Mouse (Mus musculus): ENCODE measurements at regions not wholly inside any gene's neighbourhood (a gene's known extent, or its start where the extent isn't known, plus 50 kb on each side); places are given as distances from the start of the nearest gene placed in this dataset.

GRCm38 (mm10) chr9:115545178-115545577 lies 235.0 kb upstream of the Stt3b start:
- DNase-seq (ENCODE audit: low spot score) = no peak

DNA sequence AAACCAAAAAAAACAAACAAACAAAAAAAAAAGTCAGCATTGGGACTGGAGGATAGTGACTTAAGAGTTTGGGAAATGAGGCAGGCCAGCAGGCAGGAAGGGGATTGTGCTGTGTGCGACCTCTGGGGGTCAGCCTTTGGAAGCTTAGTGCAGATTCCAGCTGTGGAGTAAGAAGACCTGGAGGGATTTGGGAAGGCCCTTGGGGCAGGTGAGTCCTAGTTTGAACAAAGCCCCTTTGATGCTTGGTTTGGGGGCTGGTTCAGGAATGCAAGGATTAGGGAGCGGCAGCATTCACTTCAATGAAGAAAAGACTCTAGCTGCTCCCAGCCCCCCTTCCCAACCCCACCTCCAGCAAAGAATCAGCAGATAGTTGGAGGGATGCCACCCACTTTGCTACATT lies 235.6 kb upstream of the Stt3b start:
- no peak for DNase-seq (ENCODE audit: low spot score)

DNA sequence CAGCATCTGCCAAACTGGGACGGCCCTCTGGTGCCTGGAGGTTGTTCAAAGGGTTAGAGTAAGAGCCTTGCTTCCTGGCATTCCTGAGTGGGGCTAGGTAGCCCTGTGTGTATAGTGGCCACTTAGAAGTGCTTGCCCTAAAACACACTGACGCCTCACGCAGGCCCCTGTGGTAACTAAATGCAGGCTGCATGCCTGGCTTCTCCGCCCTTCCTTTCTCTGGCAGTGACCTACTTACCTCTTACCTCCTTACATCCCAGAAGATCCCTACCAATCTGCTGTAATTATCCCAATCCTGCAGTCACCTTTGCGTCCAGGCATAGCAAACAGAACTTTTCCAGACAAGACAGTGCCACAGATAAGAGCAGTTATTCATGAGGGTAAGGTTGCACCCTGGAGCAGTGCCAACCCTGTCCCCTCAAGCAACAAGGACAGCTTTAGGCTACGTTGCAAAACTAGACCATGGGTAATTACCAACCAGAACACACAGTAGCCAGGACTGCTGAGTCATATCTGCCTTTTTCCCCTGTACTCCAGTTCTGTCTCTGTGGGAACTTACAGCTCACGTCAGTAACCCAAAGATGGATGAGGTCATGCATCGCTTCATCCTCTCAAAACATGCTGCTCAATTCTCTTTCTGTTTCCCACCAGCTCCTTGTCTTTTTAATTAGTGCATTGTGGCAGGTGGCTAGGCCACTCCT lies 237.6 kb upstream of the Stt3b start:
- DNase-seq (ENCODE audit: low spot score) = no peak

DNA sequence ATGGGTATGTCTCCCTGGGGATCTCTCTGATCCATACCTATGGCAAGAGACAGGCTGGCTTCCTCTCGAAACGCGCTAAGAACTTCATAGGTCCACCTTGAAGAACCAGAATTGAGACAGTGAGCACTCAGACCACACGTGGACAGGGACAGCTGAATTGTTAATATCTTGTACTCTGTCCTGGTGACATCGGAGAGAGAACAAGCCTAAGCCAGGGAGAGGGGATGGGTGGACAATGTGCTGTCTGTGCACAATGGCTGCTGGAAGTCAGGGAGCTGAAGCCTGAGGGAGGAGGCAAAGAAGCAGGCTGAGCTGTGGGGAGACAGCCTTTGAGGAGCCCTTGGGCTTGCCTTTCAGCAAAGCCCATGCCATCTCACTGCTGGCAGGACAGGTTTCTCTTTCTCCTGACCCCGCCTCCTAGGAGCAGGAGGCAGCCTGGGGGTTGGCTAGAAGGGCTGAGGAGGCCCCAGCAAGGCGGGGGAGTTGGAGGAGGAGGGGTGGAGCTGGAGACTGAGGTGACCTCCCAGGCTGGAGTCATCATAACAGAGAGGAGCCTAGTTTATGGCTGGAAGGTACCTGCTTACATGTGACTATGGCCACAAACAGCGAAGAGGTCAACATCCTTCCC lies 238.6 kb upstream of the Stt3b start:
- no peak for DNase-seq (ENCODE audit: low spot score)

GRCm38 (mm10) chr9:115551080-115551479 lies 240.9 kb upstream of the Stt3b start:
- peak; percentile 17 for DNase-seq (ENCODE audit: low spot score)

DNA sequence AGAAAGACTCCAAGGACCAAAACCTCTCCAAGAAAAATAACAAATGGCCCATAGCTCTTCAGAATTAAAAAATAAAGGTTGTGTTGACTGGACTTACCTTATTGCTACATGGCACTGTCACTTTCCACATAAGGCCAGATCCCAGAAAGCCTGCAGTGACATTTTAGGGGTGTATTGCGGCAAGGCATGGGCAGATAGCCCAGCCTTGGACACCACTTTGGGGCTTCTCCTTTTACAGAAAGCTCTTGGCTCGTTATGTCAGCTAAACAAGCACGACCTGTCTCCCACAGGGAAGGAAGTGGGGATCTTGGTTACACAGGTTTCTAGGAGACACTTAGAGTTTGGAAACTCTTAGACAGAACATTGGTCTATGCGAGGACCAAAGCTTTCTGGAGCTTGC lies 241.3 kb upstream of the Stt3b start:
- no peak for DNase-seq (ENCODE audit: low spot score)

DNA sequence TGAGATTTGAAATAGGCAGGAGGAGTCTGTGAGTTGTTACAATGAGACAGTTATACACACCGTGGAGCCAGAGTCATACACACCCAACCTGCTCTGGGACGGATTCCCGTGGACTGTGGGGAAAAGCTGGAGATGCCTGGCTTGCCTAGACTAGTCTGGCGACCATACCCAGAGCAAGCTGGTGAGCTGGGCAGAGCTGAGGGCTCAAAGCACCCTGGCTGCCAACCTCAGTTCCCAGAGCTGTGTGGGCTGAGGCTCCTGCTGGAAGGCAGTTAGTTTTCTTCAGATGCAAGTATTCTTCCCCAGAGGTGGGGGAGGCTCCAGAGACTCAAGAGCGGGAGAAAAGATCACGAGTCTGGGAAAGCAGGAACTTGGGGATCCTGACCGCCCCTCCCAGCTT lies 247.9 kb upstream of the Stt3b start:
- no peak for DNase-seq (ENCODE audit: low spot score)

DNA sequence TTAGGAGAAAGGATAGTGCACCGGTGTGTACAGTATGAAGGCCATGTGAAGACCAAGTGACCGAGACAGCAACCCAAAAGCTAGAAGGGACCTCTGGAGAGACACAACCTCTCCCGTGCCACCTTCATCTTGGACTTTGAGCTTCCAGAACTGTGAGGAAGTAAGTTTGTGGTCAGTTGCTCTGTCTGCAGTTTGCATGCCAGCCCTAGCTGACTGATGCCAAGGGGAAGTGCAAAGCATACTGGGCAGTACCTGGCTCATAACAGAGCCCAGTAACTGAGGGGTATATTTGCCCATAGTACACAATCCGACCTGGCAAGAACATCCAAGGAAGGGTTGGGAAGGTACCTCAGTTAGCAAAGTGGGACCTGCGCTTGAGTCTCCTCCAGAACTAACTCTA lies 249.3 kb upstream of the Stt3b start:
- DNase-seq (ENCODE audit: low spot score) = no peak

DNA sequence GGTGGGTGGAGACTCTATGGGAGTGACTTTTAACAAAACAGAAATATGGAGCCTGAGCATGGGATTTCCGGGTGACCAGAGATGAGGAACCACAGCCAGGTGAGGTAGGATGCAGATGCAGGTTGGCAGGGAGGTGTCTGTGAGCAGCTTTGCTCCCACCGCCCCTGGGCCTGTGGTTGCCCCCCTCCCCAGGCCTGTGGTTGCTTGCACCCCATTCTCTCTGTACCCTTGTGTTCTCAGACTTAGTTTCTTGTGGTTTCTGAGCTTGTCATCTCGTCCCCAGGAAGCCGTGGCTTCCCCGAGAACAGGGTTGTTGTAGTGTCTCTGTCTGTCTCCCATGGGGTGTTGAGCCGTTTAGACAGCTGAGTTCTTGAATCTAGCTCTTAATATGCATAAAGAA lies 251.0 kb upstream of the Stt3b start:
- DNase-seq (ENCODE audit: low spot score) = peak; percentile 90

- DNase-seq (ENCODE audit: low spot score) = no peak
Observed at GRCm38 (mm10) chr9:115562783-115563182, 252.6 kb upstream of the Stt3b start.

DNA sequence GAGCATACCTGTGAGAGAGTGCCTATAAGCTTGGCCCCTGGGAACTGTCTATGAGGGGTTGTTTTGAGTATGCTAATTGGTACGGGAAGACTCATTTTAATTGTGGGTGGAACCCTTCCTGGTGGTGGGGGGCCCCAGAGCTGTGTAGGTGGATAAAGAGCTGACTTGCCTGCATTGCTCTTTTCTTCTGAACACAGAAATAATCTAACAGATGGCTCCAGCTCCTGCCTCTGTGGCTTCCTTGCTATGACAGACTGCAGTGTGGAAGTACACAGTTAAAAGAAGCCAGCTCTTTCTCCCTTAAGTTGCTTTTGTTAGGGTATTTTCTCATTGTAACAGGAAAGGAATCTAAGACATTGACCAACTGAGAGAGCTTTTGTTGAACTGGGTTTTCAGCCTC lies 254.1 kb upstream of the Stt3b start:
- DNase-seq (ENCODE audit: low spot score) = no peak

DNA sequence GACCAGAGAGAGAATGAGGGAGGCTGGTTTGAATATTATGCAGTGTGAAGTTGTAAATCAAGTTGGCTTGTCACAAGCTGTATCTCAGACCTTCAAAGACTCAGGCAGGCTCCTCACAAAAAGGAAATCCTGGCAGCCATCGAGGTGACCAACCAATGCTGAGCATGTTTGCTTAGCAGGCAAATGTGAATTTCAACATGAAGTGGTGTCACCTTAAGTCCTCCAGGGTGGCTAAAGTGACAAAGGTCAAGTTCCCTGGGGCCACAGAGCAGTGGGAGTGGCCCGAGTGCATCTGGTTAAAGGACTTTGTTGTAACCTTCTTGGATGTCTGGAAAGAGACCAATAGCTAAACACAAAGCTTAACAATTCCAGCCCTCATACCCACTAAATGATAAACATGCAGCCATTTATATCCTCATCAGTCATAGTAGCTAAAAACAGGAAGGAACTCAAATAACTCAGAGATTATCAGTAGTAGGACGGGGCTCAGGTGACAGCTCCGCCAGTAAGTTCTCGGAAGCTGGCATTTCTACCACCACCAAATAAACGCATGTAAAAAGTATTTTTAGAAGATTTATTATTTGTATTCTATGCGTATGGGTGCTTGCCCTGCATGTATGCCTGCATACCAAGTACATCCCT lies 258.6 kb upstream of the Stt3b start:
- no peak for DNase-seq (ENCODE audit: low spot score)

- DNase-seq (ENCODE audit: low spot score) = no peak
Observed at GRCm38 (mm10) chr9:115570998-115571397, 260.8 kb upstream of the Stt3b start.

GRCm38 (mm10) chr9:115581116-115581515 lies 270.9 kb upstream of the Stt3b start:
- no peak for DNase-seq (ENCODE audit: low spot score)

DNA sequence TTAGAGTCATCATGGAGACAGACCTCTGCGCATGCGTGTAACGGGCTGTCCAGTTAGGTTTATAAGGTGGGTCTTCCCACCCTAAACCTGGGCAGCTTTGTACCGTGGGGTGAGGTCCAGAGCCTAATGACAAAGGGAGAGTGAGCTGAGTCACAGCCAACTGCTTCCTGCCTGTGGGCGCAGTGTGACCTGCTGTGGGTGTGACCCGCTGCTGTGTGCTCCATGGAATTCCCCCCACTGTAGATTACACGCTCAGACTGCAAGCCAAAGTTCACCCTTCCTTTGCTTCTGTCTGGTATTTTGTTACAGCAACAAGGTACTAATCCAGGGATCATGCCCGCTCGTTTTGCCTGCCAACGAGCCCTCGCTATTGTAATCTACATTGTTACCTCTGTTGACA lies 273.3 kb upstream of the Stt3b start:
- no peak for DNase-seq (ENCODE audit: low spot score)

- DNase-seq (ENCODE audit: low spot score) = no peak
Observed at GRCm38 (mm10) chr9:115584874-115585273, 274.7 kb upstream of the Stt3b start.

DNA sequence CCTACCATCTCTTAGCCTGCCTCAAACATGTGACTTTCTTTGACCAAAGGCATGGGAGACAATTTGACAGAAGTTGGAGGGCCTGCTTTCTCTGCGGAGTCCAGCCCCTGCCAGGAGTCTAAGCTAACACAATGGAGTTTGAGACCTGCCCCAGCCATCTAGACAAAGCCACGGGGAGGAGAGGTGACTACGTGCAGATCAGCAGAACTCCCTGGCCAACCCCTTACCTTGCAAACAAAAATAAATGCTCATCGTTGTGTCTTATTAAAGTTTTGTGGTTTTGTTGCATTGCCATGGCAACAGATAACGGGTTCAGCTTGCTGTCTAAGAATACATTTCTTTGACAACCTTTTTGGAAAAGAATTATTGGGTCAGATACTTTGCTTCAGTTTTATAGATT lies 282.2 kb upstream of the Stt3b start:
- no peak for DNase-seq (ENCODE audit: low spot score)

DNA sequence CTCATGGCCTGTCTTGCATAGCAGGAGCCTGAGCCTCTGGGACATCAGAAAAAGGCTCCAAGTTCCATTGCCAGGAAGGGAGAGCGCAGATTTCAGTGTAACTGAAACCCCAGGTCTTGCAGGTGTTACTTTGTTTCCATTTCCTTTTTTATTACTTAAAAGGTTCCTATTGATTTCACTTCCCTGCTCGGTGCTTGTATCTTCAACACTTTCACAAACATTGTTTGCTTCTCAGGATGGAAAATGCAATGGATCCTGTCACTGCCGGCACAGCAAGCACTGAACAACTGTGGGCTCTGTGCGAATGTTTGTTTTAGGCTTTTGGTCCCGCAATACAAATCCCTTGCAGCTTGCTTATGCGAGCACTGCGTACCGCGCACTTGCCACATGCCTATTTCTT lies 290.0 kb upstream of the Stt3b start:
- DNase-seq (ENCODE audit: low spot score) = no peak

- DNase-seq (ENCODE audit: low spot score) = no peak
Observed at GRCm38 (mm10) chr9:115600826-115601225, 290.6 kb upstream of the Stt3b start.

DNA sequence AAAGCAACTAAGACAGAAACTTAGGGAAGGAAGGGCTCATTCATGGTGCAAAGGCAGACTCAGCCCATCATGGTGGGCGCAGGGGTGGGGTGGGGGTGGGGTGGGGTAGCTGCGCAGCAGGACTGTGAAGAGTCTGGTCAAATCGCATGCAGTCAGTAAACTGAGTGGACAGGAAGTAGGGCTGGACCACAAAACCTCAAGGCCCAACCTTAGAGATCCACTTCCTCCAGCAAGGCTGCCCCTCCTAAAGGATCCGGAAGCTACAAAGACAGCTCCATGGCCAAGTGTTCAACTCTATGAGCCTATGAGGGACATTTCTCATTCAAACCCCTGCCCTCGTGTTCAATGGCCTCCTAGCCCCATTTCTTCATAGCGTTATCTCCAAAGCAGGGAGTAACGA lies 292.6 kb upstream of the Stt3b start:
- DNase-seq (ENCODE audit: low spot score) = no peak

- no peak for DNase-seq (ENCODE audit: low spot score)
Observed at GRCm38 (mm10) chr9:115604450-115604849, 294.2 kb upstream of the Stt3b start.

DNA sequence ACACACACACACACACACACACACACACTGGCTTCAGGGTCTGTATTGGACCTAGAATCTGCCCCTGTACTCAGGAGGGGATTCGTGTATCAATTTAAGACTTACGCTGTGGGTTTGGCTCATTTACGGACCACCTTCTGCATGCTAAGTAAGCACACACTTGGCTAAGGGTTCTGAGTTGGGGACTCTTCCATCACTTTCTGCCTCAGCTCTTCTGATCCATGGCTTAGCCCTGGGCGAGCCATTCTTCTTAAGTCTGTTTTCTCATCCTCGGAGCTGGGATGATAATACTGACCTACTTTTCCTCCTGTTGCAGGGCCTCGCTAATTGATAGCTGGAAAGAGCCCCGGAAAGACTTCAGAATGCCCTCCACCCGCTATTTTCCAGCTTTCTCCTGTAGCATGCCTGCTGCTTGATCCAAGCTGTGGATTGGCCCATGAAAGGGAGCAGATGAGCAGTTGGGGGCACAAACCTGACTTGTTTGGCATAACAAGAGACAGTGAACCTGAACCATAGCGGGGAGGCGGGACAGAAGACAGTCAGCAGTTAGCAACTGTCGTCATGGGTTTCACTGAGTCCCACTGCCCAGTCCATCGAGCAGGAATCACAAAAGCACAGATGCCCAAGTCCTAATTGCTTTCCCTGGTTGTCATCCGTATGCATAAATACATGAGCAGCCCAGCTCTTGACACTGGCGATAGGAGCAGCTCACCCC lies 294.9 kb upstream of the Stt3b start:
- no peak for DNase-seq (ENCODE audit: low spot score)
